Mouse (Mus musculus) hindlimb bud, embryonic 11.5 days (tissue): ENCODE data around the gene Mitf.

Experiments used
- DNase-seq: peaks from one replicate; pipeline ENCODE4 v3.0.0-alpha.2; 2012; ENCODE audit warnings: low read depth, low spot score; ENCODE audit errors: extremely low spot score

Gene Mitf

GRCm38 (mm10) chr6:97821811-97822210 is 15.0 kb downstream of the Mitf start:
- no peak for DNase-seq

GRCm38 (mm10) chr6:97826642-97827275 is 19.9 kb downstream of the Mitf start:
- no peak for DNase-seq

DNA sequence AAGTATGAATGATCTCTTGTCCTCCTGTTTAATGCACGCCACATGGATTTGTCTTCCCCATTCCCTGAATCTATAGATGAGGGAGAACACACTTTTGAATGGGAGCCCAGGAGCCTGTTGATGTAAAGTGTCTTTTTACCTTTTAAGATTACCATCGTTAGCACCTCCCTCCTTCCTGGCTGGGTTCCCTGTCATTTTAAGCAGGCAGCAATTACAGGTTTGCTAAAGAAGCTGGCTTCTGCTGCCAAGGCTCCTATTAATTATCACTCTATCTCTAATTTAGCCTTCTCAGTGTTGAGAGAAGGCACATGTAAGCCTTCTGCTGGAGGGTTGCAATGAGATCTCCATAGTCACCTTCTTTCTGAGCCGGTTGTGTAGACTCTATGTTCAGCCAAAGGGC is 21.2 kb downstream of the Mitf start:
- no peak for DNase-seq

DNA sequence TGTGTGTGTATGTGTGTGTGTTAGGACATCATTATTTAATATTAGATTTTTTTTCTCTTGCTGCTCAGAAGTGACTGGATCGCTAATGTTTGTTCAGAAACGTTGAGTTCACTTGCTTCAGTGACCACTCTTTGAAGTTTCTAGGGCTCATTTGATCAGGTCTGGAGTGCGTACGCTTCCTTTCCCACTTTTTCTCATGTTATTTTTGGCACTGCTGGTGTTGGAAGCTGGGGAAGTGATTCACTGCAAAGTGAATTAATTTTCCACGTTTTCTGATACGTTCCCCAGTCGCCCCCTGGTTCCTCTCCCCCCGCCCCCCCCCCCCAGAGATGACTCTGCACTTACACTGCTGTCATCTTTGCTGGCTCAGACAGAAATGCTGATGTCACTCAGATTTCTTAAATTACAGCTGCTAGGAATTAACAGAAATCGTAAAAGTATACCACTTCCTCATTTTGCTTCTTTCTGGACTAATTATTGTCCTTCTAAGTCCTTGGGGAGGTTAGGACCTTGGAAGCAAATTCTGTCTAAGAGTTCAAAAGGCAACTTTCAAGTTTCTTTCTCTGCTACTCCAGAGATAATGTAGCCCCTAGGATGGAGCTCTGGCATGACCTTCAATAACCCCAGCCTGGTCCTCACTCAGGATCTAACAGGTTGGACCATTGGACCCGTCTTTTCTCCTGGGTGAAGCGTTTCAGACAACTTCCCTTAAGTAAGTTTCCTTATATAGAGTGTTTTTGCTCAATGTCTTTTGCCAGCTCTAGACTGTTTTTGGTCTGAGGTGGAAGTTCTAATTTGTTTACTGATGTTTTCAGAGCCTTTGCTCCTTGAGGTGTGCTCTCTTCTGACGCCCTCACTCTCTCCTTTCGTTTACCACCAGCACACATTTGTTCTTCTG is 22.2 kb downstream of the Mitf start:
- DNase-seq = no peak

DNA sequence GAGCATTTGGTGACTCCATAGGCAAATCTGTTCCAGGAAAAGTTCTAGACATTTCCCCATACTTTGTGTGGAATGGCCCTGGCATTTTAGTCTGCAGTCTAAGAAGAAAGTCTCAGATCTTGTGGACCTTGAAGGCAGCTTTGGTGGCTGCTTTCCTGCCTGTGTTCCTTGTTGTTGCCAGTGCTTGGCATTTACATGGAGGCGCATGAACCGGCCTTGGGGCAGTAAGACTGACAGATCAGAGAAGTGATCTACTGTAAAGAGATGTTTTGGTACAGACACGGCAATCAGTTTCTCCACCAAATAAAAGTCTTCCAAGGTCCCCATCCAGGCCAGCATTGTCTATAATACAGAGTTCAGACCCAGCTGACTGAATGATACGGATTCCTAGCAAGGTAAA is 25.6 kb downstream of the Mitf start:
- DNase-seq = no peak

DNA sequence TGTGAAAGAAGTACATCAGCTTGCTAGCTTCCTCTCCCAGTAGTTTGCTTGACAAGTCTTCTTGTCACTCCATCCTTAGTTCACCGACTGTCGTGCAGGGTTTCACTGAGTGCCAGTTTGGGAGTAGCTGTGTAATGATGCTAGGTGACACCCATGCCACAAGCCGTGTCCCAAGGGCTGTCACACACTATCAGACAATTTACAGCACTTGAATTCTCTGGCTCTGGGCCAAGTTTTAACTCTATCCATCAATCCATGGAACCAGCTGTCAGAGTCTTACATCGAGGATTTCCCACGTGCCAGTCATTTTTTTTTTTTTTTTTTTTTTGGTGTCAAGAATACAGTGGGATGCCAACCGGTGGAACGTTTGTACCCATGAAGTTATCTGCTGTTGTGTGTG is 29.3 kb downstream of the Mitf start:
- no peak for DNase-seq

- no peak for DNase-seq
These were observed 30.9 kb downstream of the Mitf start for GRCm38 (mm10) chr6:97837711-97838110.

DNA sequence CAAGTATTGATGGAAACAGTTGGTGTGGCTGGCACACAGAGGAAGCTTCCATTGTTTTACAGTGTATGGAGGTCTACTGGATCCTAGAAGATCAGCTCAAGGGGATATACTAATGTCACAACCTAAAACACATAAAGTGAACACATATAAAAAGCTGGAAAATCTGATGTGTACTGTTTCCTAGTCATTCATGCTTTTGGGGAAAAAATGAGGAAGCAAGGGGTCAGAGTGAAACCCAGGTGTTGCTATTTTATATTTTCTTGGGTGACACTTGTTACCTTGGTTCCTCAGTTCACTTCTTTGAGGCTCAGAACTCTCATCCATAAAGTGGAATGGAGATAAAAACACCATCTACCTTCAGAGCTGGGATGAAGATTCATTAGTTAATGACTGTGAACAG is 32.7 kb downstream of the Mitf start:
- DNase-seq = no peak

- no peak for DNase-seq
These were observed 37.3 kb downstream of the Mitf start for GRCm38 (mm10) chr6:97844112-97844511.

GRCm38 (mm10) chr6:97848191-97848857 is 41.5 kb downstream of the Mitf start:
- DNase-seq = no peak

DNA sequence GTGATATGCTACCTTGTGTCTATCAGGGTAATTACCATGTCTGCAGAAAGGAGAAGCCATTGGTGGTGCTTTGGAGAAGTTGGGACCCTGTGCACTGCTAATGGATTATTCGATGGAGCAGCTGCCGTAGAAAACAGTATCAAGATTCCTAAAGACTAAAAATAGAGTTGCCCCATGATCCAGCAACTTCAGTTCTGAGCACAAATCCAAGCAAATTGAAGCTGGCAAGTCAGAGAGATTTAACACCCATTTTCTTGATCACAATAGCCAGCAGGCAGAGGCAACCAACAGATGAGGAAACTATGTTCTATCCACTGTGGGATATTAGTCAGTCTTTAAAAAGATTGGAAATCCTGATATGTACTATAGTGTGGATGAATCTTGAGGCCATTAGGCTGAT is 47.4 kb downstream of the Mitf start:
- DNase-seq = no peak

DNA sequence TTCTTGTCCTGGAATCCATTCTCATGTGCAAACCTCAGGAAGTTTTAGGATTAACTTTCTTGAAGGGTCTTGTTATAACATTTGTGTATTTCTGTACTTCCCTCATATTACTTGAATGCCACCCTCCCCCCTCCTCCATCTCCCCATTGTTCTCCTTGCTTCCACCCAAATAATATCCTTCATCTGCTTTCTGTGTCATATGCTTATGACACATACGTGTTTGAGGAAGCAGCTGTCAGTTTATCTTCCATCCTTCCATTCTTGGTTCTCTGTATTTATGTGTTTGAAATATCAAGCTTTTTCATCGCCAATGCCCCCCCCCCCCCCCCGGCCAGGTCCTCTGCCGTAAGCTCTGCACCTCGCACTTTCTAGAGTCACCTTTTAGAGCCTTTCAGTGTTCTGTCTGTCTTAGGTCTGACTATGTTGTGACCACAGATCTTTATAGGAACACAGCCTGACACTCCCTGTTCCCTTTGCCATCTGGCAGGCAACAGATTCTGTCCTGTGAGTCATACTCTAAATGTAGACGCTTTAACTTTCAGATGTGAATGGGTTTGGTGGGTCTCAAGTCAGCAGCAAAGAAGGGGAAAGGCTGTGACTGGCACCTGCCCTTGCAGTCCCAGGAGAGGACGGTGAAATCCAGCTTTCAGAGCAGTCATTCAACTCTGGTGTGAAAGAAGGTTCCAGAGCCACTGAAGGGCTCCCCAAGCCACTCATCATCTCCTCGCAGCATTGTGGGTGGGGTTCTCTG is 48.7 kb downstream of the Mitf start:
- no peak for DNase-seq

DNA sequence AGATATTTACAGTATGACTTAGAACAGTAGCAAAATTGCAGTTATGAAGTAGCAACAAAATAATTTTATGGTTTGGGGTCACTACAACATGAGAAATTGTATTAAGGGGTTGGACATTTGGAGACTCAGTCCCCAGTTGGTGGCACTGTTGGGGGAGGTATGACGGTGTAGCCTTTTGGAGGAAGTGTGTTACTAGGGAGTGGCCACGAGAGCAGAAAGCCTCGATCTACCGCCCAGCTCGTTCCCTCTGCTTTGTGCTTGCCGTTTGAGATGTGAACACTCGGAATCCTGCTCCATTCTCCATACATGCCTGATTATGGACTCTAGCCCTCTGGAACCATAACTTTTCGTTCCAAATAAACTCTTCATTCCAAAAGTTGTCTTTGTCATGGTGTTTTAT is 49.6 kb downstream of the Mitf start:
- DNase-seq = no peak

- no peak for DNase-seq
These were observed 50.8 kb downstream of the Mitf start for GRCm38 (mm10) chr6:97857690-97858089.

DNA sequence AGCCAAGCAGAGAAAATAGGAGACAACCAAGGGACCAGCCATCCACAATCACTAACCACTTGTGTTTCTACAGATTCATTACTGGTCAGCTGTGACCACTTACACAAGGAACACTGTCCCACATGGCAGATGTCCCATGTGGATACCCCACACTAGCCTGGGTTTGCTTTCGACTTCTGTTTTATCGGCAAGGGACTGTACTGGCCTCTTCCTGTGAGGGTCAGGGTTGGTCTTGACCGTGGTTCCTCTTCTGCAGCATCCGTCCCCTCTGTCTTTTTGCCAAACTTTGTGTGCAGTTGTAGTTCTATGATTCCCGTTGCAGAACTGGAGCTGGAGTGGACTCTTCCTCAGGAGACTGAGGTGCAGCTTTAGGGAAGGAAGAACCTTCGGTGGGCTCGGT is 59.7 kb downstream of the Mitf start:
- no peak for DNase-seq

DNA sequence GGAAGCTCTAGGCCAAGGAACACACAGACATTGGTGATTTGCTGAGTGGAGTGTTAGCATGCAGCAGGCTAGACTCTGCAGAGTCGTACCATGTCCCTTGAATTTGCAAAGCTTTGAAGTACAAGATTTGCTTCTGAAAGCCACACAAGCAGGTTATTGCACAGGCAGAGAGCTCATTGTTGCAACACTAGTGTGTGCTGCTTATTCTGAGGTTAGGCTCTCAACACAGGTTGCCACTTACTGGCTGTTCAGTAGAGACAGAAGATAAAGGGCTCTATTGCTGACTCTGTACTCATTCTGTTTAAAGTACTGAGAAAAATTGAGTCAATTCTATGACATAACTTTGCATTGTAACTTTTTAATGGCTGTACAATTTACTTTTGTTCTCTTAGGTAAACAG is 61.2 kb downstream of the Mitf start:
- DNase-seq = no peak

- DNase-seq = no peak
These were observed 63.1 kb downstream of the Mitf start for GRCm38 (mm10) chr6:97869953-97870352.

GRCm38 (mm10) chr6:97871296-97872030 is 64.6 kb downstream of the Mitf start:
- DNase-seq = no peak

DNA sequence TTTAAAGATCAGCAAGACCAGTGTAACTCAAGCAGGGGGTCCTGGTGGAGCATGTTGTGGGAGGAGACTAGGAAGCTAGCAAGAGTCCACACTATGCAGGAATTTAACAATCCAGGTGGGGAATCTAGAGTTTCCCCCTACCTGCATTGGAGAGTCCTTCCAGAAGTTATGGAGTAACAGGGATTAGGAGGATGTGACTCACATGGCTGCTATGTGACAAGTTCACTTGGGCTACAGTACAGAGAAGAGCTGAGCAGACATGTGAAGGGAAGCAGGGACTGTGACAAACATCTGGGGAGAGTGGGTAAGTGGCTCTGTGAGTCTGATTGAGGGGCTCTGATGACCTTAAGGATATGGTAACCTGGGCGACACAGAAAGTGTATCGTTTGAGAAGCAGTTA is 66.2 kb downstream of the Mitf start:
- DNase-seq = no peak

GRCm38 (mm10) chr6:97876990-97877389 is 70.1 kb downstream of the Mitf start:
- DNase-seq = no peak

DNA sequence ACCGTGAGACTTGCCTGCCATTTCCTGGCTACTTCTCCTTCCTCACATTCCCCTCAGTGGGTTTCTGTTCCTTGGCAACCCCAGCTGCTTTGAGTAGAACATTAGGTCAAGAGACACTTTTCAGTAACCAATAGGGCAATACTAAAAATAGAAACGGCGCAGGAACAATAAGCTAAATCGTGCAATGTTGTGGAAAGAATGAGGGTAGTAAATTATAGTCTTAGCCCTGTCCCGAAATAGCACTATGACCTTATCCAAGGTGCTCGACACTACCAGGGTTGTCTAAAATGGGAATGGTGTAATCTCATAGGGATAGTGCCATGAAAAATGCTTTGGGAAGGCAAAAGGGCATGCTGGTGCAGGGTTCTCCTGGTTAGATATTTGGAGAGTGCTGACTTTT is 70.6 kb downstream of the Mitf start:
- no peak for DNase-seq
